Mouse (Mus musculus) adrenal gland, adult 8-10 months (tissue): ENCODE results near the gene Pipox. TPM values are rescaled to one million over a fixed set of nuclear protein-coding genes. Genes with fewer than 3 reads are reported as not detected.

Experiments
- DNase-seq: peaks from one replicate; pipeline ENCODE4 v3.0.0; 2022
- total RNA-seq, 4 experiments: library from RNA; stranded (reverse); gene quantifications; 2 replicates each; pipeline ENCODE4 v1.2.4; 2022

Gene Pipox
- 1 to 10 TPM in 2 of 4 experiments, under 1 TPM in 2; 0.89 to 2.4 (median 1.5) TPM for total RNA-seq

- peak; percentile 94 for DNase-seq
Measured at GRCm38 (mm10) chr11:77893787-77894718, at the start of gene Pipox. TSS of gene Pipox (minus strand) at chr11:77894096.

GRCm38 (mm10) chr11:77942230-77942629, 48.3 kb upstream of the Pipox start:
- DNase-seq, result no peak

GRCm38 (mm10) chr11:77937649-77938410, 43.9 kb upstream of the Pipox start:
- no peak for DNase-seq

- DNase-seq, result no peak
Measured at GRCm38 (mm10) chr11:77936846-77937245, 43.0 kb upstream of the Pipox start.

- DNase-seq, result no peak
Measured at GRCm38 (mm10) chr11:77934568-77935311, 40.8 kb upstream of the Pipox start.

GRCm38 (mm10) chr11:77934111-77934521, 40.2 kb upstream of the Pipox start:
- DNase-seq, result no peak

GRCm38 (mm10) chr11:77932576-77932975, 38.7 kb upstream of the Pipox start:
- DNase-seq, result no peak

GRCm38 (mm10) chr11:77931541-77932433, 37.9 kb upstream of the Pipox start:
- DNase-seq, result no peak

GRCm38 (mm10) chr11:77930751-77931540, 37.0 kb upstream of the Pipox start, which contains the start of gene Sez6:
TSS of gene Sez6 (plus strand) at chr11:77930800.
- DNase-seq, result peak; percentile 45

GRCm38 (mm10) chr11:77927837-77928236, 33.9 kb upstream of the Pipox start:
- DNase-seq, result peak; percentile 41

- no peak for DNase-seq
Measured at GRCm38 (mm10) chr11:77926666-77927065, 32.8 kb upstream of the Pipox start.

- DNase-seq, result peak; percentile 31
Measured at GRCm38 (mm10) chr11:77925836-77926657, 32.2 kb upstream of the Pipox start.

GRCm38 (mm10) chr11:77923285-77923684, 29.4 kb upstream of the Pipox start:
- DNase-seq, result no peak

- no peak for DNase-seq
Measured at GRCm38 (mm10) chr11:77917166-77917565, 23.3 kb upstream of the Pipox start.

- DNase-seq, result no peak
Measured at GRCm38 (mm10) chr11:77916741-77917140, 22.8 kb upstream of the Pipox start.

- no peak for DNase-seq
Measured at GRCm38 (mm10) chr11:77914598-77915260, 20.8 kb upstream of the Pipox start.

- DNase-seq, result peak; percentile 38
Measured at GRCm38 (mm10) chr11:77913505-77913904, 19.6 kb upstream of the Pipox start.

GRCm38 (mm10) chr11:77909776-77910175, 15.9 kb upstream of the Pipox start:
- no peak for DNase-seq

- DNase-seq, result no peak
Measured at GRCm38 (mm10) chr11:77909376-77909775, 15.5 kb upstream of the Pipox start.
